Mouse (Mus musculus) bone marrow macrophage, adult 2 months (primary cell): Measurements from ENCODE around the gene Kcnk7.

ENCODE experiments used
- CTCF ChIP-seq: IDR thresholded peaks from 2 replicates; pipeline ENCODE4 v1.5.1; 2012; ENCODE audit warnings: low read depth, mild to moderate bottlenecking, low read length, moderate library complexity
- POLR2A ChIP-seq: IDR thresholded peaks from 2 replicates; pipeline ENCODE4 v1.6.1; 2012; ENCODE audit warnings: mild to moderate bottlenecking, low read depth, low read length, borderline replicate concordance

GRCm38 (mm10) chr19:5728631-5729443 is 24.7 kb downstream of the Kcnk7 start:
- TF ChIP-seq CTCF (no peak), POLR2A (no peak)
